Mouse (Mus musculus) liver, adult 2 months (tissue): ENCODE results near the gene Necap2. TPM values are rescaled to one million over a fixed set of nuclear protein-coding genes. Genes with fewer than 3 reads are reported as not detected.
A peak's percentile ranks its signal among the peaks of the same experiment; 100 is the strongest.

Source experiments
- DNase-seq: peaks from one replicate; pipeline ENCODE4 v3.0.0-alpha.2; 2011; ENCODE audit warnings: low read depth, low spot score; ENCODE audit errors: extremely low read depth
- H3K27ac ChIP-seq: fragments of 200-500 bp; replicated peaks from 2 replicates; pipeline ENCODE4 v1.5.1; 2012; ENCODE audit warnings: low read depth, mild to moderate bottlenecking, control low read depth, inconsistent platforms, low read length; ENCODE audit not compliant: insufficient read depth
- H3K27me3 ChIP-seq: fragments of 200-500 bp; 2 replicates; pipeline ENCODE4 v1.6.1; 2012; ENCODE audit warnings: mild to moderate bottlenecking, moderate library complexity, low read length, inconsistent platforms; ENCODE audit not compliant: control insufficient read depth, insufficient read depth
- H3K36me3 ChIP-seq: fragments of 200-500 bp; 2 replicates; pipeline ENCODE4 v1.6.1; 2012; ENCODE audit warnings: low read length, inconsistent platforms; ENCODE audit not compliant: control insufficient read depth, insufficient read depth
- H3K4me1 ChIP-seq: fragments of 200-500 bp; 2 replicates; pipeline ENCODE4 v1.6.1; 2011; ENCODE audit warnings: low read length; ENCODE audit not compliant: control insufficient read depth, insufficient read depth
- H3K4me3 ChIP-seq: fragments of 200-500 bp; 2 replicates; pipeline ENCODE4 v1.5.1; 2011; ENCODE audit warnings: low read depth, mild to moderate bottlenecking, control low read depth, low read length, moderate library complexity; ENCODE audit not compliant: insufficient read depth
- H3K79me2 ChIP-seq: fragments of 200-500 bp; 2 replicates; pipeline ENCODE4 v1.6.1; 2012; ENCODE audit warnings: inconsistent platforms, mild to moderate bottlenecking, low read length, moderate library complexity; ENCODE audit not compliant: control insufficient read depth, insufficient read depth
- H3K9ac ChIP-seq: fragments of 200-500 bp; 2 replicates; pipeline ENCODE4 v1.6.1; 2012; ENCODE audit warnings: low read depth, mild to moderate bottlenecking, control low read depth, inconsistent platforms, low read length
- CTCF ChIP-seq: fragments of 200-500 bp; IDR thresholded peaks from 2 replicates; pipeline ENCODE4 v1.5.1; 2011; ENCODE audit warnings: low read depth, low read length, control low read depth
- POLR2A ChIP-seq: fragments of 200-500 bp; IDR thresholded peaks from 2 replicates; pipeline ENCODE4 v1.6.1; 2011; ENCODE audit warnings: low read length, control low read depth; ENCODE audit not compliant: insufficient read depth; ENCODE audit errors: extremely low read depth
- WGBS: fragments of 180-500 bp; shearing (Covaris S2); methylation state at CpG from one replicate; pipeline ENCODE4 v1.1.7; 2018; 5-methylcytosine and 5-hydroxymethylcytosine counted together
- polyA plus RNA-seq: library from polyadenylated mRNA; depleted of rRNA; stranded (reverse); fragments of >200 nt; gene quantifications from 2 replicates; pipeline ENCODE4 v1.2.3, GENCODE M21; 2012; rRNA removed
- total RNA-seq: library from RNA; depleted of rRNA; stranded (reverse); fragments of >200 nt; gene quantifications from 2 replicates; pipeline ENCODE4 v1.2.3, GENCODE M21; 2014; rRNA removed

Gene Necap2
- total RNA-seq (5.2 and 8.5 TPM in 2 replicates), polyA plus RNA-seq (7.6 and 11.3 TPM in 2 replicates)

- Histone ChIP-seq H3K9ac (peak within 1 kb of the TSS; percentile 88), H3K27me3 (no peaks in the 10 kb centered on the region), H3K36me3 (no peaks in the 10 kb centered on the region), H3K79me2 (peaks cover 16% of the 10 kb centered on the region), H3K4me1 (peaks cover 9% of the 10 kb centered on the region), H3K4me3 (peak within 1 kb of the TSS; percentile 96), H3K27ac (peak within 1 kb of the TSS; percentile 51; the same call in 1 of the 2 replicates)
- peak; percentile 79 for DNase-seq
- under 1% methylated on average over 67 of the region's 67 CpGs for WGBS
- TF ChIP-seq POLR2A (peak; percentile 86), CTCF (peak; percentile 72)
Measured at GRCm38 (mm10) chr4:141077681-141078509, at the start of gene Necap2. Gene Necap2, minus strand, starts transcription at chr4:141078357.

GRCm38 (mm10) chr4:141123065-141123464 is 44.9 kb upstream of the Necap2 start:
- no peaks in the 10 kb centered on the region for H3K36me3 ChIP-seq
- WGBS: 29% methylated on average over 1 of the region's 1 CpGs
- H3K9ac ChIP-seq: no peak overlapping the region
- H3K4me1 ChIP-seq: peaks cover 14% of the 10 kb centered on the region
- no peak for DNase-seq
- TF ChIP-seq POLR2A (no peak), CTCF (no peak)
- H3K4me3 ChIP-seq: no peak overlapping the region
- no peak overlapping the region for H3K27ac ChIP-seq
- no peaks in the 10 kb centered on the region for H3K27me3 ChIP-seq
- peaks cover 48% of the 10 kb centered on the region for H3K79me2 ChIP-seq

GRCm38 (mm10) chr4:141122663-141123062 is 44.5 kb upstream of the Necap2 start:
- no peak for DNase-seq
- 58% methylated on average over 7 of the region's 7 CpGs for WGBS

GRCm38 (mm10) chr4:141120700-141121099 is 42.5 kb upstream of the Necap2 start:
- no peaks in the 10 kb centered on the region for H3K27me3 ChIP-seq
- H3K27ac ChIP-seq: no peak overlapping the region
- peaks cover 4% of the 10 kb centered on the region; the same call in 1 of the 2 replicates for H3K36me3 ChIP-seq
- no peak overlapping the region for H3K4me3 ChIP-seq
- no peak overlapping the region for H3K9ac ChIP-seq
- peaks cover 10% of the 10 kb centered on the region for H3K4me1 ChIP-seq
- TF ChIP-seq CTCF: peak; percentile 61
- no peak for TF ChIP-seq POLR2A
- H3K79me2 ChIP-seq: peaks cover 33% of the 10 kb centered on the region
- no peak for DNase-seq
- 60% methylated on average over 11 of the region's 11 CpGs for WGBS

More at GRCm38 (mm10) chr4:141122663-141123062, 44.5 kb upstream of the Necap2 start:
- Histone ChIP-seq H3K27ac (no peak overlapping the region), H3K36me3 (no peaks in the 10 kb centered on the region; the same call in 1 of the 2 replicates), H3K9ac (no peak overlapping the region), H3K27me3 (no peaks in the 10 kb centered on the region), H3K4me1 (peaks cover 14% of the 10 kb centered on the region), H3K79me2 (peaks cover 45% of the 10 kb centered on the region), H3K4me3 (no peak overlapping the region)
- TF ChIP-seq POLR2A (no peak), CTCF (no peak)

GRCm38 (mm10) chr4:141118691-141119090 is 40.5 kb upstream of the Necap2 start:
- H3K36me3 ChIP-seq: peaks cover 9% of the 10 kb centered on the region; the same call in 1 of the 2 replicates
- no peak overlapping the region for H3K9ac ChIP-seq

More at GRCm38 (mm10) chr4:141118691-141119090, 40.5 kb upstream of the Necap2 start:
- TF ChIP-seq CTCF (no peak), POLR2A (no peak)
- Histone ChIP-seq H3K27me3 (no peaks in the 10 kb centered on the region), H3K79me2 (peaks cover 20% of the 10 kb centered on the region; the same call in 1 of the 2 replicates), H3K27ac (no peak overlapping the region), H3K4me3 (no peak overlapping the region), H3K4me1 (peaks cover 5% of the 10 kb centered on the region; the same call in 1 of the 2 replicates)
- no peak for DNase-seq
- 53% methylated on average over 4 of the region's 4 CpGs for WGBS
